Mouse (Mus musculus) small intestine, adult 2 months (tissue): ENCODE data around the gene Rad9a.

Source experiments
- CTCF ChIP-seq: fragments of 200-500 bp; IDR thresholded peaks from 2 replicates; pipeline ENCODE4 v1.5.1; 2012; ENCODE audit warnings: low read depth, mild to moderate bottlenecking, control low read depth, inconsistent platforms, low read length, moderate library complexity, mixed read lengths; ENCODE audit not compliant: insufficient replicate concordance, insufficient read length; ENCODE audit errors: extremely low read depth
- POLR2A ChIP-seq: fragments of 200-500 bp; IDR thresholded peaks from 2 replicates; pipeline ENCODE4 v1.6.1; 2012; ENCODE audit warnings: low read depth, mild to moderate bottlenecking, control low read depth, inconsistent platforms, low read length, moderate library complexity

- TF ChIP-seq CTCF (no peak), POLR2A (no peak)
Measured at GRCm38 (mm10) chr19:4230415-4230814, 29.0 kb upstream of the Rad9a start.
